Mouse (Mus musculus): ENCODE results near the gene Csnk1g2.
"Not testable (repeated sequence)": the region's sequence is repeated elsewhere in the genome, so short reads cannot be mapped to it uniquely, and the experiment has no call there.

The Csnk1g2 gene

DNA sequence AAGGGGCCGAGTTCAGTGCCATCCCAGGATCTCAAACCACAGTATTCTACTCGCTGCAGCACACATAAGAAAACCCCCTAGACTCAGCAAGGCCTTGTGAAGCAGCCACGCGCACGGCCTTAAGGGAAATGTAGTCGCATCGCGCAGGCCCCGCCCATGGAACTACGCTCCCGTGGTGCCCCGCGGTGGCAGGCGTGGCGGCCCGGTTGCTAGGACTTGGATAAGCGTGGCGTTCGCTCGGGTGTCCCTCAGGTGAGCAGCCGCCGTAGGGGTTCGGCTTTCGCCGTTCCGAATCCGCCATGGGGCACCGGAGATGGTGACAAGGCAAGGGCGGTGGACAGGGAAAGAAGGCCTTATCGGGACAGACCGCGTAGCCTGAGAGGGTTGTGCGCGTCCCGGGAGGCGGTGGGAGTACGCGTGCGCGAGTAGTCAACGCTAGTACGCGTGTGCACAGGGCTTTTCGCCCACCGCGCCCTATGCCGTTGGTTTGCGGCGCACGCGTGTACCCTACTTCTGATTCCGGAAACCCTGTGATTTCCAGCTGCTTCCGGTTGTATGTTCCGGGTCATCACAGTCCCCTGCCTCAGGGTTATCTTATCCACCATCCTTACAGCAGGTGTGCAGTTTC, 19.8 kb upstream of the Csnk1g2 start, which contains the start of the genes Scamp4 and Adat3:
Gene Scamp4 (plus strand): TSS at position 175 of the 628 bp plus-strand sequence.
Gene Adat3 (plus strand): TSS at position 183 of the 628 bp plus-strand sequence.
- DNase-seq (ENCODE audit: low read depth, low spot score): peak; percentile 97

DNA sequence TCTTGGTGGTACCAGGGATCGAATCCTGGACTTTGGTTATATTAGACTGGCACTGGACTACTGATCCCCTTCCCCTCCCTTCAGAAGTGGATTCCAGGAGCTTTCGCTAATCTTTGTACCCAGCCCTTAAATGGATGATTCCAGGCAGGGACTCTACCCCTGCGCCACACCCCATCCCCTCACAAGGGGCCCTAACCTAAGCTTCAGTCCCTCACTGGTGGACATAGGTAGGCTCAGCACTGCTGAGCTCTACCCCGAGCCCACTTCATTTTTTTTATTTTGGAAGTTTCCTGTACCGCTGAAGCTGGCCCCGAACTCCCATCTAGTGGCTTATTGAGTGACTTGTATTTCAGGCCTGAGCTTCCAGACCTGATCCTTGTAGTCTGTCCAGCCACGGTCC, 19.3 kb upstream of the Csnk1g2 start:
- DNase-seq (ENCODE audit: low read depth, low spot score): no peak

DNA sequence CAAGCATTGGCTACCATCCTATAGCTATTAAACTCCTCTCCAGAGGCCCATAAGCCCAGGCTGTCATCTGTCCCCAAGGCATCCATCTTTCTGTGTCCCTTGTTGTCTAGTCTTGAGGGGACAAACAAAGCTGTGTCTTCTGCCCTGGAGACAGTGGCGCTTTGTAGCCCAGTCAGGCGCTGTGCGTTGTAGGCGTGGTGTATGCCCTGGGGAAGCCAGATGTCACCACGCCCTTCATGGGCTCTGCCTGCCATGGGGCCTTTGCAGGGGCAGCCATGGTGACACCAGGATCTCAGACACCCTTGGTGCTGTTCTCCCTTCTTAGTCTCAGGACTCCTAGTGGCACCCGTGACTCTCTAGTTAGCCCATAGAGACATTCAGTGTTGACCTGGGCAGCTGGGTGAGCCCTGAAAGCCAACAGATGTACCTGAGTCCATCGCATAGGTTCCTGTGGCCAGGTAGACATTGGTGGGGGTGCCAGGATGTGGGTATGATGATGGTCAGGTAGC, 18.6 kb upstream of the Csnk1g2 start:
- peak; percentile 49 for DNase-seq (ENCODE audit: low read depth, low spot score)

- peak; percentile 12 for DNase-seq (ENCODE audit: low read depth, low spot score)
These were observed 17.6 kb upstream of the Csnk1g2 start for GRCm38 (mm10) chr10:80604988-80605387.

GRCm38 (mm10) chr10:80605721-80606120, 16.9 kb upstream of the Csnk1g2 start, which contains the start of gene Gm49322:
Gene Gm49322 (plus strand): TSS chr10:80606021.
- not testable (repeated sequence) for DNase-seq (ENCODE audit: low read depth, low spot score)

GRCm38 (mm10) chr10:80606306-80606705, 16.3 kb upstream of the Csnk1g2 start:
- peak; percentile 81 for DNase-seq (ENCODE audit: low read depth, low spot score)

DNA sequence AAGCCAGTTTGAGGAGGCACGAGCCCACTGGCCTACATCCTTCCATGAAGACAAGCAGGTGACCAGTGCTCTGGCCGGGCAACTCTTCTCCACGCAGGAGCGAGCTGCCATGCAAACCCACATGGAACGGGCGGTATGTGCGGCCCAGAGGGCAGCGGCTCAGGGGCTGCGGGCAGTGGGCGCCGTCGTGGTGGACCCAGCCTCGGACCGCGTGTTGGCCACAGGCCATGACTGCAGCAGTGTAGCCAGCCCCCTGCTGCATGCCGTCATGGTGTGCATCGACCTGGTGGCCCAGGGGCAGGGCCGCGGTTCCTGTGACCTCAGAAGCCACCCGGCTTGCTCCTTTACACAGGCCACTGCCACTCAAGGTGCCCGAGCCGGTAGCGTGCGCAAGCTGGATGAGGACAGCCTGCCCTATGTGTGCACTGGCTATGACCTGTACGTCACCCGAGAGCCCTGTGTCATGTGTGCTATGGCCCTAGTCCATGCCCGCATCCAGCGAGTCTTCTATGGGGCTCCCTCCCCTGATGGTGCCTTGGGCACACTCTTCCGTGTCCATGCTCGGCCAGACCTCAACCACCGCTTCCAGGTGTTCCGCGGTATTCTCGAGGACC, 15.8 kb upstream of the Csnk1g2 start:
- DNase-seq (ENCODE audit: low read depth, low spot score): peak; percentile 24

GRCm38 (mm10) chr10:80608435-80608834, 14.2 kb upstream of the Csnk1g2 start:
- DNase-seq (ENCODE audit: low read depth, low spot score): no peak

DNA sequence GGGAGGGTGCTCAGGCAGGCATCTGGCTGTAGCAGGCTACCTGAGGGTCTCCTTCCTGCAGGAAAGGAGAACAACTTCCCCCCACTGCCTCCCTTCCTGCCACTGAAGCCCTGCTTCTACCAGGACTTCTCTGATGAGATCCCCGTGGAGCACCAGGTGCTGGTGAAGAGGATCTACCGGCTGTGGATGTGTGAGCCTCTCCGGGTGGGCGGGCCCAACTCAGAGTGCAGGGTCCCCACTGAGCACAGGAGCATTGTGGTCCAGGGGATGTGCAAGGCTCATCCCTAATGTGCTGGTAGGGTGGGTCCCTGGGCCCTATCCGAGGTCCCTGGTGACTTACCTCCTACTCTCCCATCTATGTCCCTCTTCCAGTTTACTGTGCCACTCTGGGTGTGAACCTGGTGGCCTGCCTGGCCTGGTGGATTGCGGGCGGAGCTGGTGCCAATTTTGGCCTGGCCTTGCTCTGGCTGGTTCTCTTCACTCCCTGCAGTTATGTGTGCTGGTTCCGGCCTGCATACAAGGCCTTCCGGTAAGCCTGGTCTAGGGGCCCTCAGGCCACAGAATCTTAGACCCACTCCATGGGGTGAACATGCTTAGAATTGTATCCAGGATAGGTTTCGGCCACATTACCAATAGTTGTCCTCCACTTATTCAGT, 13.2 kb upstream of the Csnk1g2 start:
- no peak for DNase-seq (ENCODE audit: low read depth, low spot score)

DNA sequence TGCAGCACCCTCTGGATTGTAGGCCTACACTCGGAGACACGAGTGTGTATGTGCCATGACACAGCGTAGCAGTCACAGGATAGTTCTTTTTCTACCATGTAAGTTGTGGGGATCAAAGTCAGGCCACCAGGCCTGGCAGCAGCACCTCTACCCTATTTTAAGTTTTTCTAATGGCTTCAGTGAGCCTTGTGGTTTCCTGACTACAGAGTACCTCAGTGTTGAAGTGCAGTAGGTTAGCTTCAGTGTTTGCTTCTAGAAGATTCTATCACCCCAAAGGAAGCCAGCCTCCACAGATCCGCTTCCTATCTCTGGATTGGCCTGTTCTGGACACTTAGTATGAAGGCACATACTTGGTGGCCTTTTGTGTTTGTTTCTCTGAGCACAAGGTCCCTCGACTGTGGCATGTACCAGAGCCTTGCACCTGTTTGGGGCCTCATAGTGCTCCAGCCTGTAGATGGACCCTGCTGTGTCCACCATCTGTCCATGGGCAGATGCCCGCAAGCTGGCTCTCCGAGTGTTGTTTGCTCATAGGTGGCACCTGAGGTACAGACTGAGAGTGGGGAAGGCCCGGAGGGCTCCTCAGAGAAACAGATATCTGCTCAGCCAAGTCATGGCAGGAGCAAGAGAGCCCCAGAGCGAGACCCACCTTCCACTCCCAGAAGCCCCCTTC, 12.4 kb upstream of the Csnk1g2 start:
- peak; percentile 41 for DNase-seq (ENCODE audit: low read depth, low spot score)

GRCm38 (mm10) chr10:80611024-80611423, 11.6 kb upstream of the Csnk1g2 start:
- DNase-seq (ENCODE audit: low read depth, low spot score): peak; percentile 78

GRCm38 (mm10) chr10:80611905-80612304, 10.7 kb upstream of the Csnk1g2 start:
- no peak for DNase-seq (ENCODE audit: low read depth, low spot score)

DNA sequence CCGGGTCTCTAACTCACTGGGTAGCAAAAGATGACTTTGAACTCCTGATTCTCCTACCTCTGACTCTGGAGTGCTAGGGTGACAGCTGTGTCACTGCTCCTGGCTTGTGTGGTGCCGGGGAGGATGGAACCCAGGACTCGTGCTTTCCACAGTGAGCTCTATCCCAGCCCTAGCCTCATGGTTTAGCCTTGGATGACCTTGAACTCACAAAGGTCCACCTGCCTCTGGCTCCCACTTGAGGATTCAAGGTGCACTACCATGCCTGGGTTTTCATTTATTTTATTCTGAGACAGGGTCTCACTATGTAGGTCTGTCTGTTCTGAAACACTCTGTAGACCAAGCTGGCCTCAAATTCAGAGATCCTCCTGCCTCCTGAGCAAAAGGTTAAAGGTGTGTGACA, 8.8 kb upstream of the Csnk1g2 start:
- no peak for DNase-seq (ENCODE audit: low read depth, low spot score)

DNA sequence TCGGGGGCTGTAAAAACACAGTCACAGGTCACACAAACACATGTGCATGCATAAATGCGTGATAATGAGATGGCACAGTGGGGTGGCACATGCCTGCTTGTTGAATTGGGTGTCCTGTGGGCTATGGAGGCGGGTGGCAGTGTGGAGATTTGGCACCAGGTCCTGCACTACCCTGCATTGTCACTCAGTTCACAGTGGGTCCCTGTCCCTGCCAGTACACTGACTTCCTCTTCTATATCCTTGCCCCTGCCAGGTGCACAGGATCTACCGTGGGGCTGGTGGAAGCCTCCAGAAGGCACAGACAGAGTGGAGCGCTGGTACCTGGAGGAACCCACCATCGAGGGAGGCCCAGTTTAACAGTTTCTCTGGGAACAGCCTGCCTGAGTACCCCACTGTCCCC, 8.3 kb upstream of the Csnk1g2 start:
- DNase-seq (ENCODE audit: low read depth, low spot score): no peak

DNA sequence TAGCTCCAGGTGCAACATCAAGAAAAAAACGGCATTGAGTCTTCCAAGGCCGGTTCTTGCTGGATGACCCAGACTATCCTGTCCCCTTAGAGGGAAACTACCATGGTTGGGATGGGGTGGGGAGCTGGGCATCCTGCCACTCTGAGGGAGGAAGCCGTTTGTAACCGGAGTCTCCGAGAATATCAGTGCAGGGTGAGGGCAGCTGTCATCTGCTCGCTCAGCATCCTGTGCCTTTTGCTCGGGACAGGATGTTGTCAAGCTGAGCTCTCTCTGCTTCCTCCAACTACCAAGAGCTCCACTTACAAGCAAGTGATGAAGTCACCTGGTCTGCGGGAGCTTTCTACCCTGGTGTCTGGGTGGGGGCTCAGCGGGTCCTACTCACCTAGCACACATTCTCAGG, 4.5 kb upstream of the Csnk1g2 start:
- DNase-seq (ENCODE audit: low read depth, low spot score): peak; percentile 86

DNA sequence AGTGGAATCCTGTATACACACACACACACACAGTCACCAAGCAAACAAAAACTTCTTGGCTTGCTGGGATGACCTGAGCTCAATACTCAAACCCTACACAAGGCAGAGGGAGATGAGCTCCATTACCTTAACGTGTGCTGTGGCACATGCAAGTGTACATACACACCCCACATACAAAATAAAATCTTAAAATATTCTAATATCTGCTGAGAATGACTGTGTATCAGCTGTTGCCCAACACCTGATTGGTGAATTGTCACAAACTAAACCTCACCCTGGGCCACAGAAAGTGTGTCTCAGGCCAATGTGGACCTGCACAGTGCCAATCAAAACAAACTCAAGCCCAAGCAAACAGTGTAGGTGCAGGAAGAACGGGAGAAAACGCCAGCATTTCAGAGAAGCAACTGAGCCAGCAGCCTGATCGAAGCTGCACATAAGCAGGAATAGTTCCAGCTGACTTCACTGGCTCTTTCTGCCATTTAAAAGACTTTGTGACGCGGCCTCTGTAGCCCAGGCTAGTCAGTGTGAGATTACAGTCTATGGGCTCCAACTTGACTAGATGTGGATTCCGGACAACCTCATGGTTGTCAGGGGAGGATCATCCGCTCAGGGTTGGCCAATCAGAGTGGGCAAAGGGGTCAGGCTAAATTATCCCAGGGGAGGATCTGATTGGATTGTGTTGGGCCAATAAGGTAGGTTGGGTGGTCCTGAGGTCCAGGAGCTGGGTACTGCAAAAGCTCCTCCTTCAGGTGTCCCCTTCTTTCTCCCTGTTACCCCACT, 3.0 kb upstream of the Csnk1g2 start:
- DNase-seq (ENCODE audit: low read depth, low spot score): no peak

- DNase-seq (ENCODE audit: low read depth, low spot score): no peak
These were observed 2.3 kb upstream of the Csnk1g2 start for GRCm38 (mm10) chr10:80620365-80620764.

DNA sequence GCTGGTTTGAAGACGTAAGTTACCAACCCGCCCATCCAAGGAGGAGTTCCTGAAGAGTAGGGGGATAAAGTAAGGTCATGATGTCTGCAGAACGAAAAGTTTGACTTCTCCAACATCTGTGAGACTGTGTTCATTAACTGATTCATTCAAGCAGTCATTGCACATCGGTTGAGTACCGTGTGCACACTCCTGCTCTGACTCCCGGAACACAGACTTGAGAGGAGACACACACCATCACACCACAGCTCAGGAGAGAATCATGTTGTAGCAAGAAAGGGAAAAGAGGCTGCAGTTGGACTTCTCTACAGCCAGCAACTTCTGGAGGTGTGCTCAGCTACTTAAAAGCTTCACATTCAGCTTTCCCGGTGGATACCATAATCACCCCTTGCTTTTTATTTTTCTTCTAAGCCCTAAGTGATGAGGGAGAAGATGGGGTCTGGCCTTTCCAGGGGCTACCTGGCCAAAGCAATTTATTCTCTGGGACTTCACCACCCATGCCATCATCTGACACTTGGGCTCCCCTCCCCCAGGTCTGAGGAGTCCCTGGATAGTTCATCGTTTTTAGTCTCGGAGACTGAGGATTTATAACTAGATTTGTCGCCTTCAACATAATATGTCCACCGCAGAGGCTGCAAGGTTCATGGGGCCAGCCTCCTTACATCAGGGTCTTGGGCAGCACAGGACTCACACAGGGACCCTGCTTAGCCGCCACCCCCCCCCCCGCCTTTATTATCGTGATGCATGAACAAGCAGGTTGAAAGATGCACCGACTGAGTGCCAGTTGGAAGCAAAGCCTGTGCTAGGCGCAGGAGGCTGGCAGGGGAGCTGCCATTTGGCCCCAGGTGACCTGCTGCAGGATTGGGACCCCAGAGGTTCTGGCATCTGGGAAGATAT, 1.6 kb upstream of the Csnk1g2 start:
- no peak for DNase-seq (ENCODE audit: low read depth, low spot score)

GRCm38 (mm10) chr10:80621690-80621939, 1.0 kb upstream of the Csnk1g2 start:
- no peak for DNase-seq (ENCODE audit: low read depth, low spot score)

DNA sequence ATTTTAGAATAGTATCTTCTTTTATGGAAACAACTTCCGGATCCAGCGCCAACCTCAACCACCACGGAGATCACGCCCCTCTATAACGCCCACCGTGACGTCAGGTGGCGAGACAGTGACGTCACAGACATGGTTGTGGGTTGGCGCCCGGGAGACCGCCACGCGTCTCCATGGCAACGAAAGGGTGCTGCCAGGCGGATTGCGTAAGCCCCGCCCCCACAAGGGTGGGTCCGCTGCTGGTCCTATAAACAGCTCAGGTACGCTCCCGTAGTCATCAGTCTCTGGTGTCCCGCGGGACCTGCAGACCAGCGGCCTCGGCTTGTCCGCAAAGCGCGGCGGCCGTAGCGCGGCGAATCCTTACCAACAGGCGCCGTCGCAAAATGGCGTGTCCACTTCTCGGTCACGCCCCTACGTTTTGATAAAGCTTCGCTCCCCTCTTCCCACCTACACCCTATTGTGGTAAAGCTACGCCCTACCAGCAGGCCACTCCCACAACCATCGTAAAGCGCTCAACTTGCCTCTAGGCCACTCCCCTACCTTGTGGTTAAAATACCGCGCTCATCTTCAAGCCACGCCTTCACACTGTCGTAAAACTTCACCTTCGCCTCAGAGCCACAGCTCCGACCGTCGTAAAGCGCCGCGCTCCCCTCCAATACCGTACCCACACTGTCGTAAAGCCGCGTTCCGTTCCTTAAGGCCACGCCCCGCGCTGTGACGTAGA, 538 bp upstream of the Csnk1g2 start:
- DNase-seq (ENCODE audit: low read depth, low spot score): peak; percentile 100
